Mouse (Mus musculus) liver, embryonic 15.5 days (tissue): ENCODE measurements around the gene Pbx2. TPM values are rescaled to one million over a fixed set of nuclear protein-coding genes. Genes with fewer than 3 reads are reported as not detected.
A peak's percentile ranks its signal among the peaks of the same experiment; 100 is the strongest.

Source experiments
- ATAC-seq: fragments of 200-750 bp; cut with Nextera tagmentation; 2 replicates; pipeline ENCODE4 v1.8.0; 2017; ENCODE audit warnings: moderate number of reproducible peaks, mild to moderate bottlenecking, moderate library complexity; ENCODE audit not compliant: insufficient read depth
- H3K27ac ChIP-seq: fragments of 300-500 bp; sonication (generic); replicated peaks from 2 replicates; pipeline ENCODE4 v1.5.1; 2015; ENCODE audit warnings: mild to moderate bottlenecking, inconsistent platforms
- H3K27me3 ChIP-seq: fragments of 300-500 bp; sonication (generic); 2 replicates; pipeline ENCODE4 v1.6.1; 2015; ENCODE audit warnings: mild to moderate bottlenecking, inconsistent platforms
- H3K36me3 ChIP-seq: fragments of 300-500 bp; sonication (generic); replicated peaks from 2 replicates; pipeline ENCODE4 v1.6.1; 2015; ENCODE audit warnings: moderate library complexity, mild to moderate bottlenecking, inconsistent platforms
- H3K4me1 ChIP-seq: fragments of 300-500 bp; sonication (generic); replicated peaks from 2 replicates; pipeline ENCODE4 v1.6.1; 2015; ENCODE audit warnings: inconsistent platforms
- H3K4me2 ChIP-seq: fragments of 300-500 bp; sonication (generic); 2 replicates; pipeline ENCODE4 v1.6.1; 2015; ENCODE audit warnings: moderate library complexity, mild to moderate bottlenecking, inconsistent platforms
- H3K4me3 ChIP-seq: fragments of 300-500 bp; sonication (generic); replicated peaks from 2 replicates; pipeline ENCODE4 v1.5.1; 2015; ENCODE audit warnings: mild to moderate bottlenecking, inconsistent platforms
- H3K9ac ChIP-seq: fragments of 300-500 bp; sonication (generic); 2 replicates; pipeline ENCODE4 v1.6.1; 2015; ENCODE audit warnings: moderate library complexity, mild to moderate bottlenecking, inconsistent platforms
- H3K9me3 ChIP-seq: fragments of 300-500 bp; sonication (generic); replicated peaks from 2 replicates; pipeline ENCODE4 v1.6.1; 2016; ENCODE audit warnings: inconsistent platforms
- WGBS: fragments of 180-500 bp; shearing (Covaris S2); methylation state at CpG from one replicate; pipeline ENCODE4 v1.1.7; 2015; ENCODE audit warnings: mixed read lengths; ENCODE audit not compliant: insufficient replicate concordance; 5-methylcytosine and 5-hydroxymethylcytosine counted together
- polyA plus RNA-seq: library from polyadenylated mRNA; unstranded; fragments of >200 nt; fragmentation: Nextera tagmentation; extraction: Ambion mirVana; gene quantifications from 2 replicates; pipeline ENCODE4 v1.2.1, GENCODE M21; 2015

The Pbx2 gene
- polyA plus RNA-seq, 1 experiment from 2014 or later = 2.4 TPM

- WGBS = 5% methylated on average over 6 of the region's 6 CpGs
These were observed 27.9 kb downstream of the Pbx2 start for GRCm38 (mm10) chr17:34618999-34619398.

GRCm38 (mm10) chr17:34621006-34621405 is 29.9 kb downstream of the Pbx2 start:
- Histone ChIP-seq H3K9me3 (no peaks in the 10 kb centered on the region), H3K9ac (no peak overlapping the region), H3K36me3 (peaks cover 35% of the 10 kb centered on the region), H3K4me2 (no peak overlapping the region), H3K27me3 (no peaks in the 10 kb centered on the region), H3K4me3 (no peak overlapping the region), H3K4me1 (peaks cover 28% of the 10 kb centered on the region), H3K27ac (no peak overlapping the region)
- no peak for ATAC-seq
- 78% methylated on average over 8 of the region's 8 CpGs for WGBS

More at GRCm38 (mm10) chr17:34618999-34619398, 27.9 kb downstream of the Pbx2 start:
- Histone ChIP-seq H3K4me2 (no peak overlapping the region), H3K4me1 (peaks cover 33% of the 10 kb centered on the region), H3K36me3 (peaks cover 33% of the 10 kb centered on the region), H3K27ac (no peak overlapping the region), H3K4me3 (no peak overlapping the region), H3K9ac (no peak overlapping the region), H3K9me3 (no peaks in the 10 kb centered on the region), H3K27me3 (no peaks in the 10 kb centered on the region)
- peak; percentile 23; the same call in 1 of the 2 replicates for ATAC-seq

- peaks cover 48% of the 10 kb centered on the region for H3K4me1 ChIP-seq
- WGBS = 77% methylated on average over 9 of the region's 9 CpGs
- H3K4me3 ChIP-seq = no peak overlapping the region
- no peak overlapping the region for H3K9ac ChIP-seq
- H3K36me3 ChIP-seq = peaks cover 23% of the 10 kb centered on the region
- H3K27ac ChIP-seq = no peak overlapping the region
- ATAC-seq = no peak
- peaks cover 9% of the 10 kb centered on the region for H3K27me3 ChIP-seq
- H3K4me2 ChIP-seq = no peak overlapping the region
- no peaks in the 10 kb centered on the region for H3K9me3 ChIP-seq
These were observed 32.1 kb downstream of the Pbx2 start for GRCm38 (mm10) chr17:34623161-34623560.

- 67% methylated on average over 3 of the region's 3 CpGs for WGBS
- no peaks in the 10 kb centered on the region for H3K9me3 ChIP-seq
- no peak for ATAC-seq
- H3K4me1 ChIP-seq = peaks cover 53% of the 10 kb centered on the region
- no peak overlapping the region for H3K9ac ChIP-seq
- H3K36me3 ChIP-seq = peaks cover 23% of the 10 kb centered on the region
- H3K27me3 ChIP-seq = peaks cover 27% of the 10 kb centered on the region
- H3K4me3 ChIP-seq = no peak overlapping the region
- no peak overlapping the region for H3K4me2 ChIP-seq
- H3K27ac ChIP-seq = no peak overlapping the region
These were observed 33.9 kb downstream of the Pbx2 start for GRCm38 (mm10) chr17:34624981-34625380.

- H3K36me3 ChIP-seq = peaks cover 23% of the 10 kb centered on the region
- peak overlapping the region; percentile 89 for H3K4me2 ChIP-seq
- H3K4me3 ChIP-seq = peak overlapping the region; percentile 66
- 46% methylated on average over 16 of the region's 16 CpGs for WGBS
- H3K4me1 ChIP-seq = peaks cover 64% of the 10 kb centered on the region
- H3K27me3 ChIP-seq = peaks cover 39% of the 10 kb centered on the region
- ATAC-seq = no peak
- H3K27ac ChIP-seq = peak overlapping the region; percentile 77; the same call in 1 of the 2 replicates
- H3K9me3 ChIP-seq = no peaks in the 10 kb centered on the region
- H3K9ac ChIP-seq = peak overlapping the region; percentile 68
These were observed 35.2 kb downstream of the Pbx2 start for GRCm38 (mm10) chr17:34626062-34626772.

- peaks cover 68% of the 10 kb centered on the region for H3K4me1 ChIP-seq
- ATAC-seq = no peak
- peak overlapping the region; percentile 89 for H3K4me2 ChIP-seq
- H3K9ac ChIP-seq = peak overlapping the region; percentile 68
- peaks cover 18% of the 10 kb centered on the region for H3K36me3 ChIP-seq
- peak overlapping the region; percentile 77 for H3K27ac ChIP-seq
- no peaks in the 10 kb centered on the region for H3K9me3 ChIP-seq
- peak overlapping the region; percentile 66 for H3K4me3 ChIP-seq
- H3K27me3 ChIP-seq = peaks cover 44% of the 10 kb centered on the region
- WGBS = under 1% methylated on average over 18 of the region's 18 CpGs
These were observed 35.7 kb downstream of the Pbx2 start for GRCm38 (mm10) chr17:34626773-34627092.

GRCm38 (mm10) chr17:34627093-34627942 is 36.3 kb downstream of the Pbx2 start:
- H3K9me3 ChIP-seq = no peaks in the 10 kb centered on the region
- H3K36me3 ChIP-seq = peaks cover 15% of the 10 kb centered on the region
- H3K4me3 ChIP-seq = peak overlapping the region; percentile 66
- H3K9ac ChIP-seq = peak overlapping the region; percentile 68
- H3K4me2 ChIP-seq = peak overlapping the region; percentile 89
- WGBS = under 1% methylated on average over 44 of the region's 45 CpGs
- peak overlapping the region; percentile 77 for H3K27ac ChIP-seq
- peak; percentile 69 for ATAC-seq
- H3K27me3 ChIP-seq = peaks cover 50% of the 10 kb centered on the region
- peaks cover 70% of the 10 kb centered on the region for H3K4me1 ChIP-seq

- peak within 1 kb of the TSS; percentile 89 for H3K4me2 ChIP-seq
- H3K27ac ChIP-seq = peak within 1 kb of the TSS; percentile 77
- peak within 1 kb of the TSS; percentile 68 for H3K9ac ChIP-seq
- peaks cover 69% of the 10 kb centered on the region for H3K4me1 ChIP-seq
- WGBS = 10% methylated on average over 29 of the region's 29 CpGs
- no peak for ATAC-seq
- H3K36me3 ChIP-seq = peaks cover 10% of the 10 kb centered on the region
- H3K4me3 ChIP-seq = peak within 1 kb of the TSS; percentile 66
- peaks cover 58% of the 10 kb centered on the region for H3K27me3 ChIP-seq
- no peaks in the 10 kb centered on the region for H3K9me3 ChIP-seq
These were observed 37.0 kb downstream of the Pbx2 start, which contains the start of gene Ppt2 for GRCm38 (mm10) chr17:34627943-34628643. Gene Ppt2 (minus strand): TSS chr17:34628510.

- peaks cover 63% of the 10 kb centered on the region for H3K27me3 ChIP-seq
- H3K9ac ChIP-seq = no peak overlapping the region
- H3K4me1 ChIP-seq = peaks cover 66% of the 10 kb centered on the region
- peak overlapping the region; percentile 89 for H3K4me2 ChIP-seq
- WGBS = 46% methylated on average over 5 of the region's 5 CpGs
- H3K27ac ChIP-seq = no peak overlapping the region
- no peaks in the 10 kb centered on the region for H3K9me3 ChIP-seq
- H3K4me3 ChIP-seq = no peak overlapping the region; the same call in 1 of the 2 replicates
- H3K36me3 ChIP-seq = peaks cover 8% of the 10 kb centered on the region
- ATAC-seq = no peak
These were observed 37.5 kb downstream of the Pbx2 start for GRCm38 (mm10) chr17:34628644-34628967.

- H3K27ac ChIP-seq = no peak within 1 kb of the TSS
- no peaks in the 10 kb centered on the region for H3K9me3 ChIP-seq
- 13% methylated on average over 16 of the region's 16 CpGs for WGBS
- ATAC-seq = no peak
- peak within 1 kb of the TSS; percentile 89 for H3K4me2 ChIP-seq
- H3K36me3 ChIP-seq = peaks cover 6% of the 10 kb centered on the region
- H3K27me3 ChIP-seq = peaks cover 68% of the 10 kb centered on the region
- H3K9ac ChIP-seq = no peak within 1 kb of the TSS
- H3K4me1 ChIP-seq = peaks cover 63% of the 10 kb centered on the region
- H3K4me3 ChIP-seq = peak within 1 kb of the TSS; percentile 66
These were observed 38.2 kb downstream of the Pbx2 start, which contains the start of gene Prrt1 for GRCm38 (mm10) chr17:34629221-34629751. Gene Prrt1 (plus strand): TSS chr17:34629533.
